Mouse (Mus musculus) heart, adult 18-20 months (tissue): ENCODE results near the gene Snapc2. TPM values are rescaled to one million over a fixed set of nuclear protein-coding genes. Genes with fewer than 3 reads are reported as not detected.
A peak's percentile ranks its signal among the peaks of the same experiment; 100 is the strongest.

Source experiments
- DNase-seq, 2 experiments: peaks; one replicate each; pipeline ENCODE4 v3.0.0; 2021 to 2022; ENCODE audit warnings: mixed read lengths in 1 of 2
- total RNA-seq, 2 experiments: library from RNA; stranded (reverse); gene quantifications; 2 replicates each; pipeline ENCODE4 v1.2.3; 2021

The Snapc2 gene
- total RNA-seq, 2 experiments from 2014 or later = 16.5 to 21.0 TPM

GRCm38 (mm10) chr8:4265160-4265914, 12.5 kb downstream of the Snapc2 start:
- no peak for DNase-seq

DNA sequence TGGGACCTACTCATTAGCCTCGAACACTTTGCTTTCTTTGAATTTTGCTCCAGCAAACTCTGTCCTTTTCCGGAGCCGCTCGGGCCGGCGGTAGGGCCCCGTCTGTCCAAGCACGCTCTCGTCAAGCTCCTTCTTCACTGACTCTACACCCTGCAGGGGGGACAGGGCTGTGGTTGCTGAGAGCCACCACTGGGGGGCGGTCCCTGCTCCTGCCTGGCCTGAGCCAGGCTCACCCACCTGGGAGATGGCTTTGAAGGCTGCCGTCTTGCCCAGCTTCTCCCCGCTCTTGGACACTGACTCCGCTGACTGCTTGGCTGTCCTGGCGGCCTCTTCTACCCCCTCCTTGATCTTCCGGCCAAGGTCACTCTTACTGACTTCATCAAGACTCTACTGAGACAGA, 14.7 kb downstream of the Snapc2 start:
- no peak for DNase-seq

DNA sequence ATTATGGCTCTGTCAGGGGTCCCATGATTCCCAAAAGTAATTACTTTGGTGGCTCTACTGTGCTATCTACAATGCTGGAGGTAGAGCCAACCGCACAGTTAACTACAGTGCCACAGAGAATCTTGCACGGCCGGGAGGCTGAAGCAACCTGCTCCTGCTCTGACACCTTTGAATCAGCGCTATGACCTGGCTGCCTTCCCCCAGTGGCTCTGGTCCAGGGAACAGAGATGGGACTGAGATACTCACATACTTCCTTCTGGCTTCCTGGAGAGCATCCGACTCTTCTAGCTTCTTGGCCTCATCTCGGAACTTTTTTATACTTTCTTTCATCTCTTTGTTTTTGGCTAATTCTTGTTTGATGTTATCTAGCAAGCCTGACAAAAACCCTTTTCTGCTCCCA, 16.7 kb downstream of the Snapc2 start:
- no peak for DNase-seq

- peak; percentile 97 for DNase-seq
These were observed 22.6 kb downstream of the Snapc2 start, which contains the start of gene Timm44 for GRCm38 (mm10) chr8:4275275-4276110. Gene Timm44 (minus strand): TSS chr8:4275913.

DNA sequence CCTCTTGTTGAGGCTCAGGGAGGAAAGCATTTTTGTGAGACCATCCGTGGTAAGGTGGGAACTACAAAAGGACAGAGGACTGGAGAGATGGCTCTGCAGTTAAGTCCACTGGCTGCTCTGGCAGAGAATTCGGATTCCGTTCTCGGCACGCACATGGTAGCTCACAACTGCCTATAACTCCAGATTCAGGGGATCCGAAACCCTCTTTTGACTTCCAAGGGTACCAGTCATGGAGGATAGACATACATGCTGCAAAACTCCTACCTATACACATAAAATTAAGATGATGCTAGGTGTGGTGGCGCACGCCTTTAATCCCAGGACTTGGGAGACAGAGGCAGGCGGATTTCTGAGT, 23.2 kb downstream of the Snapc2 start:
- DNase-seq = no peak

- no peak for DNase-seq
These were observed 39.9 kb downstream of the Snapc2 start for GRCm38 (mm10) chr8:4292738-4293137.

- DNase-seq = no peak
These were observed 44.9 kb downstream of the Snapc2 start for GRCm38 (mm10) chr8:4297822-4298221.

DNA sequence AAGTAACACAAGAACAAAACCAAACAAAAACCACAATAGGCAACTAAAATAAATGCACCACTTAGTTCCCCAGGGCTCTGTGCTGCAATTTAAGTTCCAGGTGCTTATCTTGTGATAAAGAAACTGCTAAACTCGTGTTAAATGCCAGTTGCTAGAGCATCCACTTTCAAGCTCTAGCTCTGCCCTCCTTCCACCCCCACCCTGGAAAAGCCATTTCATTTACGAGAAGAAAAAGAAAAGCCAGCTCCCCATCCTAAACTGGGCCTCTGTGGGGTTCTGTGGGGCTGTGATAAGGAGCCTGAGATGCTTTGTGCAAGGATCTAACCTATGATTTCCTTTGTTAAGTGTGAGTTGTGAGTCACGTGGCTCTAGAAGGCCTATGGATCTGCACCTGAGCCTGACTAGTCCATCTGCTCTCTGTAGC, 51.3 kb downstream of the Snapc2 start:
- no peak for DNase-seq

Other genes with a start within 250 kb of the Snapc2 start
- 1 to 10 TPM in 1 of 2 experiments, under 1 TPM in 1; 0.95 to 1.4 TPM for gene Cd209f, start 147.2 kb upstream of the Snapc2 start, total RNA-seq
- under 1 TPM; 0.37 to 0.64 TPM for gene Cd209g, start 119.0 kb upstream of the Snapc2 start, total RNA-seq
- 10 to 100 TPM; 24.1 to 26.3 TPM for gene Evi5l, start 86.5 kb upstream of the Snapc2 start, total RNA-seq
- under 1 TPM; 0.07 to 0.10 TPM for gene Prr36, start 35.6 kb upstream of the Snapc2 start, total RNA-seq
- gene Lrrc8e, start 26.3 kb upstream of the Snapc2 start, total RNA-seq = 1 to 10 TPM in 1 of 2 experiments, under 1 TPM in 1; 0.21 to 1.3 TPM
- 10 to 100 TPM; 65.1 to 66.5 TPM for gene Map2k7, start 14.3 kb upstream of the Snapc2 start, total RNA-seq
- gene Gm49320, start 14.2 kb upstream of the Snapc2 start, total RNA-seq = under 1 TPM in 1 of 2 experiments, not detected in 1; 0.31 TPM
- 1 to 10 TPM; 1.7 TPM for gene Tgfbr3l, start 4.9 kb upstream of the Snapc2 start, total RNA-seq
- under 1 TPM; 0.37 to 0.69 TPM for gene Ctxn1, start 6.2 kb downstream of the Snapc2 start, total RNA-seq
- gene Timm44, start 22.8 kb downstream of the Snapc2 start, total RNA-seq = 100 to 1,000 TPM; 102 to 106 TPM
- 1 to 10 TPM; 2.7 to 3.1 TPM for gene Ccl25, start 72.1 kb downstream of the Snapc2 start, total RNA-seq
- 10 to 100 TPM; 56.9 to 57.7 TPM for gene Elavl1, start 72.3 kb downstream of the Snapc2 start, total RNA-seq
- gene Cers4, start 239.9 kb downstream of the Snapc2 start, total RNA-seq = 10 to 100 TPM; 25.1 to 30.9 TPM